Mouse (Mus musculus) heart, embryonic 14.5 days (tissue): ENCODE results near the gene Mt2. TPM values are rescaled to one million over a fixed set of nuclear protein-coding genes. Genes with fewer than 3 reads are reported as not detected.

Experiments
- ATAC-seq: fragments of 200-750 bp; cut with Nextera tagmentation; 2 replicates; pipeline ENCODE4 v1.8.0; 2017; ENCODE audit warnings: low read depth, moderate TSS enrichment; ENCODE audit not compliant: insufficient number of reproducible peaks, insufficient read depth, low FRiP score
- H3K27ac ChIP-seq, 2 experiments: fragments of 200-500 bp in 1 of 2; fragments of 300-500 bp in 1 of 2; sonication (generic) in 1 of 2; replicated peaks in 1 of 2; 2 replicates each; pipeline ENCODE4 v1.5.1; 2012 to 2014; ENCODE audit warnings: low read depth in 2 of 2, low read length in 2 of 2, control low read depth in 1 of 2, mild to moderate bottlenecking in 1 of 2, mixed read lengths in 1 of 2; ENCODE audit not compliant: control insufficient read depth in 1 of 2, insufficient read depth in 1 of 2
- H3K27me3 ChIP-seq: fragments of 300-500 bp; sonication (generic); 2 replicates; pipeline ENCODE4 v1.6.1; 2014; ENCODE audit warnings: mild to moderate bottlenecking, low read length, control low read depth; ENCODE audit not compliant: control insufficient read depth, insufficient read depth
- H3K36me3 ChIP-seq: fragments of 300-500 bp; sonication (generic); 2 replicates; pipeline ENCODE4 v1.6.1; 2014; ENCODE audit warnings: mild to moderate bottlenecking, control low read depth, low read length, mixed read lengths; ENCODE audit not compliant: control insufficient read depth, insufficient read depth
- H3K4me1 ChIP-seq, 2 experiments: fragments of 200-500 bp in 1 of 2; fragments of 300-500 bp in 1 of 2; sonication (generic) in 1 of 2; 2 replicates each; pipeline ENCODE4 v1.6.1; 2012 to 2014; ENCODE audit warnings: low read length in 2 of 2, control low read depth in 1 of 2, mixed read lengths in 1 of 2; ENCODE audit not compliant: control insufficient read depth in 2 of 2, insufficient read depth in 2 of 2
- H3K4me2 ChIP-seq: fragments of 300-500 bp; sonication (generic); 2 replicates; pipeline ENCODE4 v1.6.1; 2014; ENCODE audit warnings: mild to moderate bottlenecking, low read length
- H3K4me3 ChIP-seq, 2 experiments: fragments of 200-500 bp in 1 of 2; fragments of 300-500 bp in 1 of 2; sonication (generic) in 1 of 2; 2 replicates each; pipeline ENCODE4 v1.5.1; 2012 to 2014; ENCODE audit warnings: low read length in 2 of 2, mild to moderate bottlenecking in 2 of 2, control low read depth in 1 of 2, low read depth in 1 of 2, moderate library complexity in 1 of 2; ENCODE audit not compliant: control insufficient read depth in 1 of 2, insufficient read depth in 1 of 2
- H3K9ac ChIP-seq: fragments of 300-500 bp; sonication (generic); 2 replicates; pipeline ENCODE4 v1.6.1; 2014; ENCODE audit warnings: mild to moderate bottlenecking, low read length
- H3K9me3 ChIP-seq: fragments of 300-500 bp; sonication (generic); 2 replicates; pipeline ENCODE4 v1.6.1; 2016; ENCODE audit warnings: low read length, control low read depth; ENCODE audit not compliant: control insufficient read depth
- WGBS: fragments of 180-500 bp; shearing (Covaris S2); extraction: QIAGEN DNeasy Blood & Tissue Kit; methylation state at CpG from one replicate; pipeline ENCODE4 v1.1.7; 2014; 5-methylcytosine and 5-hydroxymethylcytosine counted together
- polyA plus RNA-seq: library from polyadenylated mRNA; unstranded; fragments of >200 nt; fragmentation: Nextera tagmentation; extraction: Ambion mirVana; gene quantifications from 2 replicates; pipeline ENCODE4 v1.2.1, GENCODE M21; 2014

Mt2 gene
- polyA plus RNA-seq, 1 experiment from 2014 or later, result 37.5 TPM

GRCm38 (mm10) chr8:94172809-94173732 lies 607 bp downstream of the Mt2 start:
- Histone ChIP-seq H3K27ac (no peak overlapping the region), H3K4me1 (peaks cover 8 to 12% of the 10 kb centered on the region in 2 experiments; a peak in 3 of 4 replicates), H3K36me3 (no peaks in the 10 kb centered on the region), H3K9ac (peak overlapping the region; percentile 71), H3K27me3 (peaks cover 73% of the 10 kb centered on the region), H3K9me3 (no peaks in the 10 kb centered on the region), H3K4me2 (peak overlapping the region; percentile 97), H3K4me3 (peak overlapping the region; percentile 50 to 54)
- 3% methylated on average over 39 of the region's 39 CpGs for whole genome bisulfite sequencing
- no peak for ATAC-seq

DNA sequence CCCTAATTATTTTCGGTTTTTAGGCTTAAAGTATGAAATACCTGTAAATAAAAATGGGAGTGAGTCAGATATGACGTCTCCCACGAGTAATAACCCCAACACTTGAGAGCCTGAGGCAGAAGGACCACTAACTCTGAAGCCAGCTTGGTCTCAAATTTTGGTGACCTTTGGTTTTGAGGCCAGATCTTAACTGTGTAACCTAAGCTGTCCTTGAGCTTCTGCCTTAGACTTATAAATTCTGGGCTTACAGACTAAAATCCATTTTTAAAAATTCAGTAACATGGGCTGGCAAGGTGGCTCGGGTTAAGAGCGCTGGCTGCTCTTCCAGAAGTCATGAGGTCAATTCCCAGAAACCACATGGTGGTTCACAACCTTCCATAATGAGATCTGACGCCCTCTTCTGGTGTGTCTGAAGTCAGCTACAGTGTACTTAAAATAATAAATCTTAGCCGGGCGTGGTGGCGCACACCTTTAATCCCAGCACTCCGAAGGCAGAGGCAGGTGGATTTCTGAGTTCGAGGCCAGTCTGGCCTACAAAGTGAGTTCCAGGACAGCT lies 1.5 kb downstream of the Mt2 start:
- Histone ChIP-seq H3K4me3 (no peak overlapping the region; a peak in 1 of 4 replicates), H3K27ac (no peak overlapping the region), H3K4me1 (peaks cover 11 to 12% of the 10 kb centered on the region in 2 experiments; a peak in 3 of 4 replicates), H3K27me3 (peaks cover 73% of the 10 kb centered on the region), H3K36me3 (no peaks in the 10 kb centered on the region), H3K9me3 (no peaks in the 10 kb centered on the region), H3K9ac (no peak overlapping the region), H3K4me2 (no peak overlapping the region)
- 58% methylated on average over 11 of the region's 11 CpGs for WGBS
- no peak for ATAC-seq

GRCm38 (mm10) chr8:94174619-94175213 lies 2.3 kb downstream of the Mt2 start:
- H3K27ac ChIP-seq, result no peak overlapping the region
- peaks cover 12 to 15% of the 10 kb centered on the region in 2 experiments for H3K4me1 ChIP-seq
- no peak overlapping the region for H3K4me2 ChIP-seq
- 41% methylated on average over 7 of the region's 7 CpGs for WGBS
- no peaks in the 10 kb centered on the region for H3K36me3 ChIP-seq
- H3K27me3 ChIP-seq, result peaks cover 71% of the 10 kb centered on the region
- H3K9ac ChIP-seq, result no peak overlapping the region
- ATAC-seq, result no peak
- no peak overlapping the region for H3K4me3 ChIP-seq
- no peaks in the 10 kb centered on the region for H3K9me3 ChIP-seq

DNA sequence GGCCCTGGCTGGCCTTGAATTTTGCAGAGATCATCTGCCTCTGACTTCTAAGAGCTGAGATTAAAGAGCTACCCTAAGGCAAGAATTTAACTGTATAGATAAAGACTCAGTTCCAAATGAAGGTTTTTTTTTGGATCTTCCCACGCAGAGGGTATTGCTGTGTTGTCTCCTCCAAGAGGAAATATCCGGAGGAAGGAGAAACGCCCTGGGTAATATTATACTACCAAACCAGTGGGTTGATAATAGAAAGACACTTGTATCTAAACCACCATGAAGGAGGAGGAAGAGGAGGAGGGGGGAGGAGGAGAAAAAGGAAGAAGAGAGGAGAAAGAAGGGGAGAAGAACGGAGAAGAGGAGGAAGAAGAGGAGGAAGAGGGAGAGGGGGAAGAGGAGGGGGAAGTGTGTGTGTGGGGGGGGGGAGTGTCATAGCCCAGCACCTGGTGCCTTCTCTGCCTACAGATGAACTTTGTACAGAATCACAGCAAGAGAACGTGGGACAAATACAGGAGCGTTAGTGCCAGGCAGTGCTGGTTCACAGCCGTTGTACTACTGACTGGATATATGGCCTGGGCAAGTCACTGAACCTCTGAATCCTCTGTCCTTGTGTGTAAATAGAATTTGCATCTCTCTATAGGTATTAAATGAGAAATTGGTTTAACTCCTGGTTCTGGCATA lies 5.4 kb downstream of the Mt2 start:
- WGBS, result 70% methylated on average over 7 of the region's 7 CpGs
- ATAC-seq, result no peak
- no peaks in the 10 kb centered on the region for H3K36me3 ChIP-seq
- no peak overlapping the region for H3K27ac ChIP-seq
- no peak overlapping the region for H3K4me3 ChIP-seq
- H3K4me2 ChIP-seq, result no peak overlapping the region
- no peaks in the 10 kb centered on the region for H3K9me3 ChIP-seq
- peaks cover 60% of the 10 kb centered on the region for H3K27me3 ChIP-seq
- no peak overlapping the region for H3K9ac ChIP-seq
- peaks cover 11 to 15% of the 10 kb centered on the region in 2 experiments; a peak in 3 of 4 replicates for H3K4me1 ChIP-seq

- H3K27me3 ChIP-seq, result peaks cover 56% of the 10 kb centered on the region
- H3K9me3 ChIP-seq, result no peaks in the 10 kb centered on the region
- H3K4me1 ChIP-seq, result peaks cover 10 to 18% of the 10 kb centered on the region in 2 experiments
- no peaks in the 10 kb centered on the region for H3K36me3 ChIP-seq
- peak within 1 kb of the TSS; percentile 84 for H3K4me2 ChIP-seq
- ATAC-seq, result peak; percentile 85
- peak within 1 kb of the TSS; percentile 82 for H3K9ac ChIP-seq
- peak within 1 kb of the TSS; percentile 55 to 59 for H3K4me3 ChIP-seq
- under 1% methylated on average over 50 of the region's 50 CpGs for WGBS
- H3K27ac ChIP-seq, result peak within 1 kb of the TSS; percentile 54 to 83
Observed at GRCm38 (mm10) chr8:94178857-94179712, 6.6 kb downstream of the Mt2 start, which contains the start of gene Mt1. Gene Mt1, plus strand, starts transcription at chr8:94179082.

DNA sequence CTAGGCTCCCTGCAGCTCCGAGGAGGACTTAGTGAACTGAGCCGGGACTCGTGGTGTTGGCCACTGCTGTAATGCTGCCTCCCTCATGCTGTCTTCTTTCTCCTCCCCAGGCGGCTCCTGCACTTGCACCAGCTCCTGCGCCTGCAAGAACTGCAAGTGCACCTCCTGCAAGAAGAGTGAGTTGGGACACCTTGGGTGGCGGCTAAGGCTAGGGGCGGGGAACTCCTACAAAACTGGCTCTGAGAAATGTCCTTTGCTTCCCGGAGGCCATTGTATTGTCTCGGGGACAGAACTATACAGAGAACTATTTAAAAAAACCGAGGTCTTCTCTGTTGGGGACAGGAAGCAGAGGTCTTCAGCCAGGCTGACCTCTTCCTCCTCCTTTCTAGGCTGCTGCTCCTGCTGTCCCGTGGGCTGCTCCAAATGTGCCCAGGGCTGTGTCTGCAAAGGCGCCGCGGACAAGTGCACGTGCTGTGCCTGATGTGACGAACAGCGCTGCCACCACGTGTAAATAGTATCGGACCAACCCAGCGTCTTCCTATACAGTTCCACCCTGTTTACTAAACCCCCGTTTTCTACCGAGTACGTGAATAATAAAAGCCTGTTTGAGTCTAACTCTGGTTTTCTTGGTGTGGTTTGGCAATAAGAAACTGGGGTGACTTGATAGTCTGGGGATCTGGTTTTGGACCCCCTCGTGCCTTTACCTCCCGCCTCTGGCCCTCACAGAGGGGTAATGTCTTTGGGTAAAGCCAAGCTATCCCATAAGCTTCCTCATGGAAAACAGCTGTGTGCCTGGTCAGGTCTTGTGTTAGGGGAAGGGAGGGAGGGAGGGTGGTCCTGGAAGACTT lies 7.5 kb downstream of the Mt2 start:
- H3K36me3 ChIP-seq, result no peaks in the 10 kb centered on the region
- peak overlapping the region; percentile 82 for H3K9ac ChIP-seq
- 6% methylated on average over 25 of the region's 25 CpGs for WGBS
- peaks cover 57% of the 10 kb centered on the region for H3K27me3 ChIP-seq
- peaks cover 10 to 18% of the 10 kb centered on the region in 2 experiments for H3K4me1 ChIP-seq
- peak overlapping the region; percentile 55 to 59 for H3K4me3 ChIP-seq
- H3K9me3 ChIP-seq, result no peaks in the 10 kb centered on the region
- no peak for ATAC-seq
- peak overlapping the region; percentile 84 for H3K4me2 ChIP-seq
- peak overlapping the region in 1 of 2 experiments; percentile 83; a peak in 1 of 4 replicates for H3K27ac ChIP-seq
